Mouse (Mus musculus): ENCODE data around the gene Atrnl1. TPM values are rescaled to one million over a fixed set of nuclear protein-coding genes. Genes with fewer than 3 reads are reported as not detected.

Gene Atrnl1
- total RNA-seq, 2 experiments from 2014 or later: 24.9 to 25.6 TPM

GRCm38 (mm10) chr19:57713138-57713537 lies 102.3 kb downstream of the Atrnl1 start:
- DNase-seq: no peak

GRCm38 (mm10) chr19:57724920-57725319 lies 114.1 kb downstream of the Atrnl1 start:
- DNase-seq: peak; percentile 47

- DNase-seq: no peak
These were observed 114.5 kb downstream of the Atrnl1 start for GRCm38 (mm10) chr19:57725326-57725725.

- no peak for DNase-seq
These were observed 116.2 kb downstream of the Atrnl1 start for GRCm38 (mm10) chr19:57727009-57727408.

GRCm38 (mm10) chr19:57737475-57737874 lies 126.6 kb downstream of the Atrnl1 start:
- DNase-seq: no peak

- peak; percentile 44 for DNase-seq
These were observed 134.7 kb downstream of the Atrnl1 start for GRCm38 (mm10) chr19:57745579-57745978.

- no peak for DNase-seq
These were observed 135.7 kb downstream of the Atrnl1 start for GRCm38 (mm10) chr19:57746553-57746952.

GRCm38 (mm10) chr19:57752189-57752588 lies 141.4 kb downstream of the Atrnl1 start:
- no peak for DNase-seq

- DNase-seq: no peak
These were observed 151.7 kb downstream of the Atrnl1 start for GRCm38 (mm10) chr19:57762526-57762925.

GRCm38 (mm10) chr19:57764576-57765371 lies 153.9 kb downstream of the Atrnl1 start:
- DNase-seq: no peak

- DNase-seq: no peak
These were observed 156.2 kb downstream of the Atrnl1 start for GRCm38 (mm10) chr19:57767051-57767450.

- DNase-seq: no peak
These were observed 157.8 kb downstream of the Atrnl1 start for GRCm38 (mm10) chr19:57768661-57769060.

GRCm38 (mm10) chr19:57782366-57783089 lies 171.7 kb downstream of the Atrnl1 start:
- DNase-seq: no peak

- DNase-seq: no peak
These were observed 175.9 kb downstream of the Atrnl1 start for GRCm38 (mm10) chr19:57786699-57787098.

- DNase-seq: no peak
These were observed 191.4 kb downstream of the Atrnl1 start for GRCm38 (mm10) chr19:57802207-57802606.

GRCm38 (mm10) chr19:57802771-57803482 lies 192.1 kb downstream of the Atrnl1 start:
- DNase-seq: no peak

- DNase-seq: no peak
These were observed 192.6 kb downstream of the Atrnl1 start for GRCm38 (mm10) chr19:57803483-57803820.

GRCm38 (mm10) chr19:57808363-57808762 lies 197.5 kb downstream of the Atrnl1 start:
- no peak for DNase-seq

- no peak for DNase-seq
These were observed 203.5 kb downstream of the Atrnl1 start for GRCm38 (mm10) chr19:57814291-57814690.

- peak; percentile 35 for DNase-seq
These were observed 205.6 kb downstream of the Atrnl1 start for GRCm38 (mm10) chr19:57816221-57816996.

- DNase-seq: no peak
These were observed 206.9 kb downstream of the Atrnl1 start for GRCm38 (mm10) chr19:57817736-57818135.

- no peak for DNase-seq
These were observed 212.6 kb downstream of the Atrnl1 start for GRCm38 (mm10) chr19:57823446-57823845.

All from heart, postnatal 4 days (tissue).